Mouse (Mus musculus) hindbrain, embryonic 13.5 days (tissue): Measurements from ENCODE around the gene Aloxe3. TPM values are rescaled to one million over a fixed set of nuclear protein-coding genes. Genes with fewer than 3 reads are reported as not detected.

Experiments
- ATAC-seq: fragments of 200-750 bp; cut with Nextera tagmentation; 2 replicates; pipeline ENCODE4 v1.8.0; 2017; ENCODE audit warnings: moderate TSS enrichment; ENCODE audit not compliant: low FRiP score
- H3K27ac ChIP-seq: fragments of 300-500 bp; sonication (generic); 2 replicates; pipeline ENCODE4 v1.5.1; 2015; ENCODE audit warnings: inconsistent platforms, mild to moderate bottlenecking, moderate library complexity
- H3K27me3 ChIP-seq: fragments of 300-500 bp; sonication (generic); 2 replicates; pipeline ENCODE4 v1.6.1; 2015; ENCODE audit warnings: mild to moderate bottlenecking, inconsistent platforms
- H3K36me3 ChIP-seq: fragments of 300-500 bp; sonication (generic); 2 replicates; pipeline ENCODE4 v1.6.1; 2015; ENCODE audit warnings: mild to moderate bottlenecking, inconsistent platforms
- H3K4me1 ChIP-seq: fragments of 300-500 bp; sonication (generic); replicated peaks from 2 replicates; pipeline ENCODE4 v1.6.1; 2015; ENCODE audit warnings: inconsistent platforms
- H3K4me2 ChIP-seq: fragments of 300-500 bp; sonication (generic); 2 replicates; pipeline ENCODE4 v1.6.1; 2015; ENCODE audit warnings: inconsistent platforms, mild to moderate bottlenecking, moderate library complexity
- H3K4me3 ChIP-seq: fragments of 300-500 bp; sonication (generic); 2 replicates; pipeline ENCODE4 v1.5.1; 2015; ENCODE audit warnings: mild to moderate bottlenecking, inconsistent platforms
- H3K9ac ChIP-seq: fragments of 300-500 bp; sonication (generic); 2 replicates; pipeline ENCODE4 v1.6.1; 2015; ENCODE audit warnings: mild to moderate bottlenecking, inconsistent platforms
- H3K9me3 ChIP-seq: fragments of 300-500 bp; sonication (generic); 2 replicates; pipeline ENCODE4 v1.6.1; 2016; ENCODE audit warnings: inconsistent platforms
- WGBS: fragments of 180-500 bp; shearing (Covaris S2); methylation state at CpG from one replicate; pipeline ENCODE4 v1.1.7; 2015; 5-methylcytosine and 5-hydroxymethylcytosine counted together
- polyA plus RNA-seq: library from polyadenylated mRNA; unstranded; fragments of >200 nt; fragmentation: Nextera tagmentation; extraction: Ambion mirVana; gene quantifications from 2 replicates; pipeline ENCODE4 v1.2.1, GENCODE M21; 2015

Aloxe3 gene
- polyA plus RNA-seq, 1 experiment from 2014 or later: 0.71 TPM

DNA sequence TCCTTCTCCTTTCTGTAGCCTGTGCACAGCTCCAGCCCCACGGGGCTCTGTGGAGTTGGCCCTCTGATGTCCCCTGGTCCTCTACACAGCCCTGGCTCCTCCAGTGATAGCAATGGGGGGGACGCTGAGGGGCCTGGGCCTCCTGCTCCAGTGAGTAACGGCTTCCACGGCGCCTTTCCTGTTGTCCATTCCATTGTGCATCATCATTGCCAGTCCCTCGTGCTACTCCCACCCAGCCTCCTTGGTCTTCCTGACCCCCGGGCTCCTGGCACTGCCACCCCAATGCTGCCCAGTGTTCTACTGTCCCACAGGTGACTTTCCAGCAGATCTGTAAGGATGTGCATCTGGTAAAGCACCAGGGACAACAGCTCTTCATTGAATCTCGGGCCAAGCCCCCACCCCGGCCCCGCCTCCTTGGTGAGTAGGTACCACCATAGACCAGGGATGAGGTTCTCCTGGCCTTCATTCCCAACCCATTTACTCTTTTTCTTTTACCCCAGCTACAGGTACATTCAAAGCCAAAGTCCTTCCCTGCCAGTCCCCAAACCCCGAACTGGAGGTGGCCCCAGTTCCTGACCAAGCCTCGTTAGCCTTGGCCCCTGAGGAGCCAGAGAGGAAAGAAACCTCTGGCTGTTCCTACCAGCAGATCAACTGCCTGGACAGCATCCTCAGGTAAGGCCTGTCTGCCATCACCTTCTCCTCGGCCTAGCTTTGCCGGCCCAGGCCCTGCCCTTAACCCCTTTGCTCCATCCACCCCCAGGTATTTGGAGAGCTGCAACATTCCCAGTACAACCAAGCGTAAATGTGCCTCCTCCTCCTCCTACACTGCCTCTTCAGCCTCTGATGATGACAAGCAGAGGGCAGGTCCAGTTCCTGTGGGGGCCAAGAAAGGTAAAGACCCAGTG is 21.9 kb upstream of the Aloxe3 start:
- ATAC-seq: no peak
- Histone ChIP-seq H3K36me3 (peaks cover 82% of the 10 kb centered on the region), H3K9ac (0 out of 2 replicates have a peak overlapping the region, but pooled peaks have one; percentile 3), H3K9me3 (no peaks in the 10 kb centered on the region), H3K4me3 (no peak overlapping the region), H3K4me1 (peaks cover 24% of the 10 kb centered on the region), H3K4me2 (no peak overlapping the region), H3K27me3 (no peaks in the 10 kb centered on the region), H3K27ac (no peak overlapping the region)
- 94% methylated on average over 15 of the region's 15 CpGs for WGBS

DNA sequence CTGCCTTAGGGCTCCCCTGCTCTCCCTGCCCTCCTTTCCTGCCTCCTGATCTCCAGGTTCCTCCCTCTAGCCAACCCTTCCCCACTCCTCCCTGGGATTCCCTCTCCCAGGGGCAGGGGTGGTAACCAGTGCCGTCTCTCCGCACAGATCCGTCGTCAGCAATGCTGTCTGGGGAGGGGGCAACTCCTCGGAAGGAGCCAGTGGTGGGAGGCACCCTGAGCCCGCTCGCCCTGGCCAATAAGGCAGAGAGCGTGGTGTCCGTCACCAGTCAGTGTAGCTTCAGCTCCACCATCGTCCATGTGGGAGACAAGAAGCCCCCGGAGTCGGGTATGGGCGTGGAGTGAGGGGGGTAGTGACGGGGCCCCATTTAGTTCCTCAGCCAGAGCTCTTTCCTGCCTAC is 21.2 kb upstream of the Aloxe3 start:
- Histone ChIP-seq H3K36me3 (peaks cover 89% of the 10 kb centered on the region), H3K4me2 (no peak overlapping the region), H3K9ac (0 out of 2 replicates have a peak overlapping the region, but pooled peaks have one; percentile 3), H3K4me3 (no peak overlapping the region), H3K9me3 (no peaks in the 10 kb centered on the region), H3K27ac (no peak overlapping the region), H3K27me3 (no peaks in the 10 kb centered on the region), H3K4me1 (peaks cover 17% of the 10 kb centered on the region)
- 95% methylated on average over 14 of the region's 14 CpGs for WGBS
- ATAC-seq: no peak

DNA sequence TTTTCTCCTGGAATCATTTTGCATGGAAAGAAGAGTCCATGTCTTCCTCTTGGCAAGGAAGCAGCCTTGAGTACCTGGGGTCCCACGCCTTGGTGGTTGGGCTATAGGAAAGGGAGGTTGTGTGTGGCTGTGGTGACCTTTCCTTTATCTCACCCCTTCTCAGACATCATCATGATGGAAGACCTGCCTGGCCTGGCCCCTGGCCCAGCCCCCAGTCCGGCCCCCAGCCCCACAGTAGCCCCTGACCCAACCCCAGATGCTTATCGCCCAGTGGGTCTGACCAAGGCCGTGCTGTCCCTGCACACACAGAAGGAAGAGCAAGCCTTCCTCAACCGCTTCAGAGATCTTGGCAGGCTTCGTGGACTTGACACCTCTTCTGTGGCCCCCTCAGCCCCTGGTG is 20.5 kb upstream of the Aloxe3 start:
- Histone ChIP-seq H3K4me3 (no peak overlapping the region), H3K4me2 (no peak overlapping the region), H3K27me3 (no peaks in the 10 kb centered on the region), H3K36me3 (peaks cover 90% of the 10 kb centered on the region), H3K27ac (no peak overlapping the region), H3K9ac (0 out of 2 replicates have a peak overlapping the region, but pooled peaks have one; percentile 24), H3K4me1 (peaks cover 10% of the 10 kb centered on the region), H3K9me3 (no peaks in the 10 kb centered on the region)
- 88% methylated on average over 6 of the region's 6 CpGs for WGBS
- no peak for ATAC-seq

DNA sequence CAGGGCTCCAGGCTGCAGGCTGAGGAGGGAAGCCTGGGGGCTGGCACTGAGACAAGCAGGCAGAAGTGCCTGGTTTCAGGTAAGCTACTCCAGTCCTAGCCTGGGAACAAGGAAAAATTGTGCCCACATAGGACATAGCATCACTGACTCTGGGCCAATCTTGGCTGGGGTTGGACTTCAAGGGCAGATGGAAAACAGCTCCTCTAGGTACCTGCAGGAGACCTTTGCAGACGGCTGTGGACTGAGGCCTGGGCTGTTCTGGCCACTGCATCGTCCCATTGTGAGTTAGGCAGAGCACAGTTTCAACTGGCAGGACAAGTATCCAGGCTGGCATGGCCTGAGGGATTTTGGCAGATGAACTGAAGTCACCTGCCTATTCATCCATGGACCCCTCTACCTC is 19.9 kb upstream of the Aloxe3 start:
- Histone ChIP-seq H3K36me3 (peaks cover 88% of the 10 kb centered on the region), H3K4me1 (peaks cover 4% of the 10 kb centered on the region), H3K9ac (peak overlapping the region; percentile 24; the same call in 1 of the 2 replicates), H3K27me3 (no peaks in the 10 kb centered on the region), H3K4me3 (no peak overlapping the region), H3K4me2 (no peak overlapping the region), H3K9me3 (no peaks in the 10 kb centered on the region), H3K27ac (no peak overlapping the region)
- no peak for ATAC-seq
- 84% methylated on average over 2 of the region's 2 CpGs for WGBS

DNA sequence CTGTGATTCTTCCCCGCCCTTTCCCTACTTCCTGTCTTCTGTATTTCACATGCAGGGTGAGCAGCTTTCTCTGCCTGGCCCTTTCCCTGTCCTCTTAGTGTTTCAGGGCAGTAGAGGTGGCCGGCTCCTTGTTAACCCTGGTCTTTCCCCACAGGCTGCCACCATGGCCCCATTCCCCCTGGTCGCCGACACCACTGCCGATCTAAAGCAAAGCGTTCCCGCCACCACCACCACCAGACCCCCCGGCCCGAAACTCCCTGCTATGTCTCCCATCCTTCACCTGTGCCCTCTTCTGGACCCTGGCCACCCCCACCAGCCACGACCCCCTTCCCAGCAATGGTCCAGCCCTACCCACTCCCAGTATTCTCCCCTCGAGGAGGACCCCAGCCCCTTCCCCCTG is 19.4 kb upstream of the Aloxe3 start:
- 98% methylated on average over 11 of the region's 11 CpGs for WGBS
- no peak for ATAC-seq
- peaks cover 83% of the 10 kb centered on the region for H3K36me3 ChIP-seq

DNA sequence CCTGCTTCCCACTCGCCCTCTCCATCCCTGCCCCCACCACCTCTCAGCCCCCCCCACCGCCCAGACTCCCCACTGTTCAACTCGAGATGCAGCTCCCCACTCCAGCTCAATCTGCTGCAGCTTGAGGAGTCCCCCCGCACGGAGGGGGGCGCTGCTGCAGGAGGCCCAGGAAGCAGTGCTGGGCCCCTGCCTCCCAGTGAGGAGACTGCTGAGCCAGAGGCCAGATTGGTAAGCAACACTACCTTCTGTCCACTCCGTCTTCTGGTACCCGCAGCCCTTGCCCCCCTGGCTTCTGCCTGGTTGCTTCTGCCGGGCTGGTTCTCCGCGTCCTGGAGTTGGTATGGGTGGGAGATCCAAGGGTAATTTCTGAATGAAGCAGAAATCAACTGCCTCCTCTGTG is 18.9 kb upstream of the Aloxe3 start:
- no peaks in the 10 kb centered on the region for H3K9me3 ChIP-seq
- peaks cover 9% of the 10 kb centered on the region for H3K4me1 ChIP-seq
- peaks cover 77% of the 10 kb centered on the region for H3K36me3 ChIP-seq
- 0 out of 2 replicates have a peak, but pooled peaks cover 2% of the 10 kb centered on the region for H3K27me3 ChIP-seq
- H3K9ac ChIP-seq: no peak overlapping the region
- H3K4me2 ChIP-seq: no peak overlapping the region
- H3K27ac ChIP-seq: no peak overlapping the region
- 87% methylated on average over 11 of the region's 11 CpGs for WGBS
- ATAC-seq: no peak
- H3K4me3 ChIP-seq: no peak overlapping the region

More for the DNA sequence above, 19.4 kb upstream of the Aloxe3 start:
- Histone ChIP-seq H3K4me2 (no peak overlapping the region), H3K9ac (peak overlapping the region; percentile 24; the same call in 1 of the 2 replicates), H3K4me3 (no peak overlapping the region), H3K4me1 (peaks cover 4% of the 10 kb centered on the region), H3K27ac (no peak overlapping the region), H3K9me3 (no peaks in the 10 kb centered on the region), H3K27me3 (no peaks in the 10 kb centered on the region)

DNA sequence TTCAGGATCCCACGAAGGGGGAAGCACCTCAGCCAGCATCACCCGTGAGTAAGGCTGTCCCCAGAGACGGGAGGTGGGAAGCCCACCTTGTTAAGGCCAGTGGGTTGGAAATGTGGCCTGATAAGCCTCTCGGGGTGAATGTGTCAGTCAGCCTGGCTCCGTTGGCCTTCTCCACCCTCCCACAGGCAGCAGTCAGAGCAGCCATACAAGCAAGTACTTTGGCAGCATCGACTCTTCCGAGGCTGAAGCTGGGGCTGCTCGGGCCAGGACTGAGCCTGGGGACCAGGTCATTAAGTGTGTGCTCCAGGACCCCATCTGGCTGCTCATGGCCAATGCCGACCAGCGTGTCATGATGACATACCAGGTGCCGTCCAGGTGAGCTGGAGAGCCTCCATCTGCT is 18.0 kb upstream of the Aloxe3 start:
- Histone ChIP-seq H3K9me3 (no peaks in the 10 kb centered on the region), H3K27ac (no peak overlapping the region), H3K36me3 (peaks cover 69% of the 10 kb centered on the region), H3K4me1 (peaks cover 11% of the 10 kb centered on the region), H3K4me3 (no peak overlapping the region), H3K27me3 (peaks cover 11% of the 10 kb centered on the region; the same call in 1 of the 2 replicates), H3K9ac (no peak overlapping the region), H3K4me2 (no peak overlapping the region)
- WGBS: 93% methylated on average over 11 of the region's 11 CpGs
- no peak for ATAC-seq

DNA sequence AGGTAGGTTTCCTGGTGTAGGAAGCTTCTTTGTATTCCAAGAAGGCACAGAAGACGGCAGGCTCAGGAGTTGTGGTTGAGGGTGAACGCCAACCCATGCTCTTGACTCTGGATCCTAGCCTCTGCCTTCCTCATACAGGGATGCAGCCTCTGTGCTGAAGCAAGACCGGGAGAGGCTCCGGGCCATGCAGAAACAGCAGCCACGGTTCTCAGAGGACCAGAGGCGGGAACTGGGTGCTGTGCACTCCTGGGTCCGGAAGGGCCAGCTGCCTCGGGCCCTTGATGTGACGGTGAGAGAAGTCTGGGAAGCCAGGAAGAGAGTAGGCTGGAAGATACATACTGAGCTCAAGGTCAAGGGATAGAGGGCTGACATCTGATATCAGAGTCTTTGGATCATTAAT is 17.5 kb upstream of the Aloxe3 start:
- no peak for ATAC-seq
- no peaks in the 10 kb centered on the region for H3K9me3 ChIP-seq
- no peak overlapping the region for H3K27ac ChIP-seq
- H3K9ac ChIP-seq: no peak overlapping the region
- H3K4me1 ChIP-seq: peaks cover 11% of the 10 kb centered on the region
- H3K4me3 ChIP-seq: no peak overlapping the region
- no peak overlapping the region for H3K4me2 ChIP-seq
- 93% methylated on average over 9 of the region's 9 CpGs for WGBS
- peaks cover 63% of the 10 kb centered on the region for H3K36me3 ChIP-seq
- H3K27me3 ChIP-seq: peaks cover 16% of the 10 kb centered on the region; the same call in 1 of the 2 replicates

DNA sequence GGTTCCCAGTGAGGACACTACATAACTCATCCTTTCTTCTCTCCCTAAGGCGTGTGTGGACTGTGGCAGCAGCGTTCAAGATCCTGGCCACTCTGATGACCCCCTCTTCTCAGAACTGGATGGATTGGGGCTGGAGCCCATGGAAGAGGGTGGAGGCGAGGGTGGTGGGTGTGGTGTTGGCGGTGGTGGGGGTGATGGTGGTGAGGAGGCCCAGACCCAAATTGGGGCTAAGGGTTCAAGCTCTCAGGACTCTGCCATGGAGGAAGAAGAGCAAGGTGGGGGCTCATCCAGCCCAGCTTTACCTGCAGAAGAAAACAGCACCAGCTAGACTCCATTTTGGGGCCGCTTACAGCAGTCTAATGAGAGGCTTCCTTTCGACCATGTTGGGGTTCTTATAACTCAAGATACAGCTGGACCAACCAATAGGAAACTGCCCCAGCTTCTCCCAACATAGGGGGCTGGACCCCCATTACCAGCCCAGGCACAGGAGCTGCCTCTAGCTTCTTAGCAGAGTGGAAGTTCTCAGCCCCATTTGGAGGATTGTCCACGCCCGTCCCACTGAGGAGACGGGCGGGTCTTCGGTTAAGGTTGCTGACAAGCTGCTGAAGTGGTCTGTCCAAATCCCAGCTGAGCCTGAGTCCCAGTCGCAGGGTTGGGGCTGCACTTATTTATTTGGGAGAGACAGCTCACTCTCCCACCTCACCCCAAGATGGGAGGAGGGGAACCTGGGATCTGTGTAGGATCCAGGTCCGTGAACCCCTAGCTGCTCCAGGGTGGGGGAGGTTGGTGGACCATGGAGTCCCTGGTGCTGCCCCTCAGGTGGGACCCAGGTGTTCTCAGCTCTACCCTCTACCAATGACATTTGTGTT is 16.4 kb upstream of the Aloxe3 start:
- Histone ChIP-seq H3K4me1 (peaks cover 11% of the 10 kb centered on the region), H3K36me3 (peaks cover 53% of the 10 kb centered on the region), H3K4me3 (no peak overlapping the region), H3K4me2 (no peak overlapping the region), H3K27me3 (peaks cover 24% of the 10 kb centered on the region; the same call in 1 of the 2 replicates), H3K9ac (no peak overlapping the region), H3K9me3 (no peaks in the 10 kb centered on the region), H3K27ac (no peak overlapping the region)
- ATAC-seq: 0 out of 2 replicates have a peak, but pooled peaks have one; percentile 44
- WGBS: 86% methylated on average over 13 of the region's 13 CpGs

DNA sequence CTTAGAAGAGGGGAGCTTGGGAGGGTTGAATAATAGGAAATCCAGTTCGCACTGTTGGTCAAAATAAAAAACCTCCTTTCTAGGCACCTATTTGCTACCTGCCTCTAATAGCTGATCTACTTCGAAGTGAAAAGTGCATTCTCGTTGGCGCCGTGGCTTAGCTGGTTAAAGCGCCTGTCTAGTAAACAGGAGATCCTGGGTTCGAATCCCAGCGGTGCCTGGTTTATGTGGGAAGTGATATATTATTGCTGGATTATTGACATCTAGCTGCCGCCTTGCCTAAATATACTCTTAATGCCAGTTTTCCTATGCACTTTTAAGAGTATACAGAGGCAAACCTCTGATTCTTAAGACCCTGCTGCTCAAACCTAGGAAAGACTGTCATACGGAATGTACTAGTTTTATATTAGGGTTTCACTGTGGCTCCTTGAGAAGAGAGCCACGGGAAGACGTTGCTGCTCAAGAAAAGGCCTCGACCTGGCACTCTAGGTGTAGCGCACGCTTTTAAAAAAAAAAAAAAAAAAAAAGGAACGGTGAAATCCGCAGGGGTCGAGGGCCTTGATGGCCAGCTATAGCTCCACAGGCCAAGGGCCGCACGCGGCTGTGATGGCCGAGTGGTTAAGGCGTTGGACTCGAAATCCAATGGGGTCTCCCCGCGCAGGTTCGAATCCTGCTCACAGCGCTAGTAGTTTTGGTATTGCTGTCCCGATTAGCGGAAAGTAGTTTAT is 15.2 kb upstream of the Aloxe3 start:
- Histone ChIP-seq H3K9ac (peak overlapping the region; percentile 56), H3K36me3 (peaks cover 41% of the 10 kb centered on the region), H3K4me2 (peak overlapping the region; percentile 58), H3K4me1 (peaks cover 11% of the 10 kb centered on the region), H3K27me3 (peaks cover 37% of the 10 kb centered on the region), H3K27ac (0 out of 2 replicates have a peak overlapping the region, but pooled peaks have one; percentile 40), H3K9me3 (no peaks in the 10 kb centered on the region), H3K4me3 (peak overlapping the region; percentile 45)
- ATAC-seq: peak; percentile 64; the same call in 1 of the 2 replicates
- under 1% methylated on average over 30 of the region's 30 CpGs for WGBS

DNA sequence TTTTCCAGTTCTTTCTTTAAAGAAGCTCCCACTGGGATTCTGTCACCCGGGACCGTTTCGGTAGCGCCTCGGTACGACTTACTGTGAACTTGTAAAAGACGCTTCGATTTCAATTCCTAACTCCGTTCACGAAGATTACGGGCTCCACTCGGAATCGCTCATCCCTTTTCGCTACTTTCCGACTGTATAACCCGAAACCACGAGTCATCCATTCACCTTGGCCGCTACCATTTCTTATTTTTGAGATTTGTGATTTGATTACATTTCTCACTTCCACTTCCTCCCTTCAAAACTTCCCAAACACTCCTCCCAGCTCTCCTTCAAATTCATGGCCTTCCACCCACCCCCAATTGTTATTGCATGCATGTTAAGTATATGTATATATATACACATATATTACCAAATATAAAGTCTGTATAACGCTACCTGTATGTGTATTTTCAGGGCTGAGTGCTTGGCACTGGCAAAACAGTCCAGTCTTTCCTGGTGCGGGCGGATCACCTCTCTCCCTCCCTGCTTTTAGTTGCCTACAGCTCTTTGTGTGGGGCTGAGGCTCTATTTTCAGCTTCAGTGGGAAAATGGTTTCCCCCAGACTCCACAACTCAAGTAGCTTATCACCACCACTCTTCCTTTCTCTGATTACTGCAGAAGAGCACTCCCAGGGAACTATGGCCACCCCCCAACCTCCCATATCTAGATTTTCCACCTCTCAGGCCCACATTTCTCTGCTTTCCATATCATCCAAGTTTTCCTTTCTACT is 14.5 kb upstream of the Aloxe3 start:
- Histone ChIP-seq H3K9me3 (no peaks in the 10 kb centered on the region), H3K4me3 (peak overlapping the region; percentile 45), H3K36me3 (peaks cover 33% of the 10 kb centered on the region), H3K27me3 (peaks cover 44% of the 10 kb centered on the region), H3K9ac (peak overlapping the region; percentile 56; the same call in 1 of the 2 replicates), H3K4me2 (peak overlapping the region; percentile 58), H3K27ac (no peak overlapping the region), H3K4me1 (peaks cover 11% of the 10 kb centered on the region)
- ATAC-seq: no peak
- 4% methylated on average over 21 of the region's 21 CpGs for WGBS
